Mouse (Mus musculus) midbrain, postnatal 0 days (tissue): ENCODE data around the gene Etfrf1. TPM values are rescaled to one million over a fixed set of nuclear protein-coding genes. Genes with fewer than 3 reads are reported as not detected.
A peak's percentile ranks its signal among the peaks of the same experiment; 100 is the strongest.

ENCODE experiments used
- ATAC-seq: fragments of 200-750 bp; cut with Nextera tagmentation; 2 replicates; pipeline ENCODE4 v1.8.0; 2017; ENCODE audit warnings: moderate number of reproducible peaks, mild to moderate bottlenecking, moderate TSS enrichment, moderate library complexity; ENCODE audit not compliant: low FRiP score
- DNase-seq: peaks from one replicate; pipeline ENCODE4 v3.0.0-alpha.2; 2015; ENCODE audit warnings: low spot score
- H3K27ac ChIP-seq: fragments of 300-500 bp; sonication (generic); 2 replicates; pipeline ENCODE4 v1.5.1; 2014; ENCODE audit warnings: low read depth, mild to moderate bottlenecking, low read length, mixed read lengths
- H3K27me3 ChIP-seq: fragments of 300-500 bp; sonication (generic); 2 replicates; pipeline ENCODE4 v1.6.1; 2014; ENCODE audit warnings: low read length, control low read depth, mixed read lengths; ENCODE audit not compliant: insufficient read depth
- H3K36me3 ChIP-seq: fragments of 300-500 bp; sonication (generic); 2 replicates; pipeline ENCODE4 v1.6.1; 2014; ENCODE audit warnings: low read length, control low read depth, mixed read lengths; ENCODE audit not compliant: insufficient read depth
- H3K4me1 ChIP-seq: fragments of 300-500 bp; sonication (generic); 2 replicates; pipeline ENCODE4 v1.6.1; 2014; ENCODE audit warnings: mild to moderate bottlenecking, control low read depth, antibody characterized with exemption, low read length, mixed read lengths; ENCODE audit not compliant: insufficient read depth
- H3K4me2 ChIP-seq: fragments of 300-500 bp; sonication (generic); 2 replicates; pipeline ENCODE4 v1.6.1; 2014; ENCODE audit warnings: low read depth, mild to moderate bottlenecking, low read length, mixed read lengths; ENCODE audit not compliant: poor library complexity, severe bottlenecking
- H3K4me3 ChIP-seq: fragments of 300-500 bp; sonication (generic); 2 replicates; pipeline ENCODE4 v1.5.1; 2014; ENCODE audit warnings: low read depth, mild to moderate bottlenecking, low read length, moderate library complexity
- H3K9ac ChIP-seq: fragments of 300-500 bp; sonication (generic); replicated peaks from 2 replicates; pipeline ENCODE4 v1.6.1; 2014; ENCODE audit warnings: mild to moderate bottlenecking, low read length, moderate library complexity, mixed read lengths; ENCODE audit not compliant: poor library complexity, severe bottlenecking
- H3K9me3 ChIP-seq: fragments of 300-500 bp; sonication (generic); 2 replicates; pipeline ENCODE4 v1.6.1; 2016; ENCODE audit warnings: low read length, control low read depth
- CTCF ChIP-seq: IDR thresholded peaks from 2 replicates; pipeline ENCODE4 v1.5.1; 2016; ENCODE audit warnings: antibody characterized with exemption, mild to moderate bottlenecking
- WGBS: fragments of 180-500 bp; shearing (Covaris S2); extraction: QIAGEN DNeasy Blood & Tissue Kit; methylation state at CpG from one replicate; pipeline ENCODE4 v1.1.7; 2014; 5-methylcytosine and 5-hydroxymethylcytosine counted together
- polyA plus RNA-seq: library from polyadenylated mRNA; unstranded; fragments of >200 nt; fragmentation: Nextera tagmentation; extraction: Ambion mirVana; gene quantifications from 2 replicates; pipeline ENCODE4 v1.2.1, GENCODE M21; 2015
- total RNA-seq: library from RNA; depleted of rRNA; stranded (reverse); fragments of >200 nt; gene quantifications from 2 replicates; pipeline ENCODE4 v1.2.3, GENCODE M21; 2014

Etfrf1 gene
- total and polyA plus RNA-seq, 2 experiments from 2014 or later, result 11.9 to 27.9 TPM

DNA sequence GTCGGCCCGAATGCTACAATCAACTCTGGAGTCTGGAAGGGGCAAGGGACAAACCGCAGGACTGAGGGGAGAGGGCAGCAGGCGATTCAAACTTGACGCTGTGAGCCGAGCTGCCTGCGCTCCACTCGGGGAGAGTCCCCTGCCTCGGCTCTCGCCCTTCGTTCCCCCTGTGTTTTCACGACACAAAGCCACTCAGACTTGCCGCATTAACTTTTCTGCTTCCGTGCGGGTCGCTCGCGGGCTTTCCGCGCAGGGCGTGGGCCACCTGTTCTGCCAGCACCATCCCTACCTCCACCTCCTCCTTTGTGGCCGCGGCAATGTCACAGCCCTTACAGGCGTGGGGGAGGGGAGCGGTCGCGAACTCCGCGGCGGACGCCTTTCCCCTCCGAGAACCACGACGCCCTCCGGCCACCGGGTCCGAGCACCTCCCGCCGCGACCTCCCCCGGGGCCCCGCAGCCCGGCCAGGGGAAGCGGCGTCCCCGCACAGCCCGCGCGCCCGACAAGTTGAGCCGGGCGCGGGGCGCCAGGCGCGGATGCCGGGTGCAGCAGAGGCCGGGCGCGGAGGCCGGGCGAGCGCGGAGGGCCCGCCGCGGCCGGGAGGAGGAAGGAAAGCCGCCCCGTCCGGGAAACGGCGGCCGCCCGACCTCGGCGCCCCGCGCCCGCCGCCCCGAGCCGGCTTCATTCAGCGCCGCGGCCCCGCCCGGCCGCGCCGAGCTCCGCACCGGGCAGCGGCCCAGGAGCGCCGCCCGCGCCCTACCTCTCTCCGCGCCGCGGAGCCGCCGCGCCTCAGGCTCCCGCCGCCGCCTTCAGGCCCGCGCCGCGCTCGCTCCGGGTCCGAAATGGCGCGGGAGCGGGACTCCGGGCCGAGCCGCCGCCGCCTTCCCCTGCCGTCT lies 38.6 kb downstream of the Etfrf1 start:
- under 1% methylated on average over 62 of the region's 124 CpGs for WGBS
- peak; percentile 16 for DNase-seq

DNA sequence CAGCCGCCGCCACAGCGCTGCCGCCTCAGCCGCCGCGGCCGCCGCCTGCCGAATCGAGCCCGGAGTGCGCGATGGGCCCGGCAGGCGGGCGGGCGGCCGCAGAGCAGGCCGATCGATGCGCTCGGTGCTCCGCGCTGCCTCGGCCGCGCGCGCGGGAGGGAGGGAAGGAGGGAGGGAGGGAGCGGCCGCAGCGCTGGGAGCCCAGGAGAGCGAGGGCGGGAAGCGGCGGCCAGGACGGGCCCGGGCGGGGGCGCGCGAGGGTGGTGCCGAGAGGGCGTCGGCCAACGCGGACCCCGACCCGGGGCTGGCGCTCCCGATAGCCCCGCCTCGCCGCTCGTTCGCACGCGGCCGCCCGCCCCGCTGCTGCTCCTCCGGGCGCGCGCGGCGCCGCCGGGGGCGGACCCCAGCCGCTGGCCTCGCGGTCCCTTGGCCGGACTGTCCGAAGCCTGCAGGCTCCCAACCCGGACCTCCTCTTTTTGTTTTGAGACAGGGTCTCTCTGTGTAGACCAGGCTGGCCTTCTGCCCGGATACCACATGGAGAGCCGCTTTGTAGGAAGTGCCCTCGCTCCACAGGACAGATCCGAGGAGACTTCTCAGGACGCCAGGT lies 39.4 kb downstream of the Etfrf1 start, which contains the start of gene Kras:
Gene Kras (minus strand): TSS at position 55 of the 607 bp plus-strand sequence.
- DNase-seq, result peak; percentile 95
- H3K27ac ChIP-seq, result peak within 1 kb of the TSS; percentile 87
- 2% methylated on average over 28 of the region's 83 CpGs for WGBS
- no peak for TF ChIP-seq CTCF
- peak within 1 kb of the TSS; percentile 95 for H3K4me3 ChIP-seq
- H3K27me3 ChIP-seq, result no peaks in the 10 kb centered on the region
- no peaks in the 10 kb centered on the region for H3K9me3 ChIP-seq
- no peaks in the 10 kb centered on the region for H3K36me3 ChIP-seq
- peak; percentile 91 for ATAC-seq
- peak within 1 kb of the TSS; percentile 88 for H3K9ac ChIP-seq
- H3K4me1 ChIP-seq, result peaks cover 4% of the 10 kb centered on the region; the same call in 1 of the 2 replicates
- H3K4me2 ChIP-seq, result peak within 1 kb of the TSS; percentile 87

More for the DNA sequence above, 38.6 kb downstream of the Etfrf1 start:
- no peak for TF ChIP-seq CTCF
- H3K4me3 ChIP-seq, result peak overlapping the region; percentile 95
- peak overlapping the region; percentile 87 for H3K27ac ChIP-seq
- peak overlapping the region; percentile 87 for H3K4me2 ChIP-seq
- H3K9ac ChIP-seq, result peak overlapping the region; percentile 88
- no peaks in the 10 kb centered on the region for H3K9me3 ChIP-seq
- H3K36me3 ChIP-seq, result peaks cover 3% of the 10 kb centered on the region; the same call in 1 of the 2 replicates
- ATAC-seq, result peak; percentile 70
- peaks cover 4% of the 10 kb centered on the region; the same call in 1 of the 2 replicates for H3K4me1 ChIP-seq
- H3K27me3 ChIP-seq, result no peaks in the 10 kb centered on the region

DNA sequence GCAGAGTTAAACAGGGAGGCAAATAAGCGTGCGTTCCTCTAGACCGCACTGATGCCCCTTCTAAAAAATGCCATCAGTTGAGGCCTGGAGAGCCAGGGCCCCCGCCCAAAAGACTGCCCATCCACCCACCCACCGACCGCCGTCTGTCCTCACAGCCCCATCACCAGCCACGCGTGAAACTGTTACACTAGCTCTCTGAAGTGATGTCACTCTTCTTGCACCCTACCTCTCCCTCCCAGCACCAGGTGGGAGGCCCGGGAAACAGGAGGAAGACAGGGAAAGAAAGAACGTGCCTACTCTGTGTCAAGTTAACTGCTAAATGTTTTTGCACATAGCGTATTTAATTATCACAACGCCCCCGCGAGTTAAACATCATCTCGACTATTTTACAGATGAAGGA lies 39.9 kb downstream of the Etfrf1 start:
- Histone ChIP-seq H3K4me1 (peaks cover 4% of the 10 kb centered on the region; the same call in 1 of the 2 replicates), H3K36me3 (no peaks in the 10 kb centered on the region), H3K4me2 (peak overlapping the region; percentile 87), H3K9me3 (no peaks in the 10 kb centered on the region), H3K27ac (peak overlapping the region; percentile 87), H3K4me3 (peak overlapping the region; percentile 95), H3K9ac (peak overlapping the region; percentile 88), H3K27me3 (no peaks in the 10 kb centered on the region)
- ATAC-seq, result peak; percentile 29; the same call in 1 of the 2 replicates
- WGBS, result 13% methylated on average over 16 of the region's 16 CpGs
- TF ChIP-seq CTCF, result no peak
- DNase-seq, result peak; percentile 47

DNA sequence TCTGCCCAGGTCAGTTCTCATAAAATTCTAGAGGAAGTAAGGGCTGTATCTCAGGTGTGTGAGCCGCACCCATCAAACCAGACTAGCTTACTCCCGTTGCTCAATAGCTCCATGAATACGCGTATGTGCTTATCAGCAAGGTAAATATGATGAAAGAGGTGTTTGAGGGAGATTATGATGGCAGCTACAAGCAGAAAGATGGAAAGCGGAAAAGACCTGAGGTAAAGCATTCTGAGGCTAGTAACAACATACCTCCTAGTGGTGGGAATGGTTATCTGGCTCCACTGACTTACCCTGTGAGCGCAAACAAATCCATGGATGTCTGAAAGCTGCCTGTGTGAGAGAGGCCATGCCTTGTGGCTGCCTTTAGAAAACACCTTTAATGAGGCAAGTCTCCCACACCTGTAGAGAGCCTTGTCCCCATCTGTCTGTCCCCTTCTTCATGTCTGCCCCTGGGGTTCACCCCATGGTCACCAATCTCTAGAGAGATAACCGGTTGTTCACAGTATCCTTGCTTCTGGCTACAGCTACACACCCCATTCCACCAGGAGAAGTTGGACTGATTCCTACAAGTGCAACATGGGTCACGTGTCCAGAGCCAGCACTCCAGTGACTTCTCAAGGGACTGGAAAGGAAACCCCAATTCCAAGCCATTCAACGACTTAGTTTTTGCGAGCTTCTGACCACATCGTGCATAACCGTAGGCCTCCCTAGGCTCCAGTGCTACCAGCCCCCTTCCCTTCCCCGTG lies 45.2 kb downstream of the Etfrf1 start:
- DNase-seq (no peak), ATAC-seq (no peak)
- H3K4me2 ChIP-seq, result no peak overlapping the region
- no peaks in the 10 kb centered on the region for H3K36me3 ChIP-seq
- H3K27me3 ChIP-seq, result no peaks in the 10 kb centered on the region
- H3K4me3 ChIP-seq, result no peak overlapping the region
- TF ChIP-seq CTCF, result 0 out of 2 replicates have a peak, but pooled peaks have one; percentile 8
- H3K9ac ChIP-seq, result no peak overlapping the region
- no peaks in the 10 kb centered on the region for H3K9me3 ChIP-seq
- no peaks in the 10 kb centered on the region for H3K4me1 ChIP-seq
- 82% methylated on average over 13 of the region's 13 CpGs for WGBS
- H3K27ac ChIP-seq, result no peak overlapping the region

DNA sequence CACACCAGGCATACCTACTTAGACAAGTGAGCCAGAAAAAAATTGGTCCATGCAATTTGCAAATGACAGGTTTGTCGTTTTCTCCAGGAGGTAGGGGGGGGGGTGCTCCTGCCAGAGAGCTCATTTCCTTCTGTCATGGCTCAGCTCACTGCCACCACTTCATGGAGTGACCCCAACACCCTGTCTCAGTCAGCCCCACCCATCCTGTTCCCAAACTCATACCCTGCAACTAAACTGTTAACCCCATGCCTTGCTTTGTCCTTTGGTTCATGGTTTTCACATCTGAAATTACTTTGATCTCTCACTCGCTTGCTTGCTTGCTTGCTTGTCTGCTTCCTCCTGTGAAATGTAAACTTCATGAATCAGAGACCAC lies 45.8 kb downstream of the Etfrf1 start:
- Histone ChIP-seq H3K9me3 (no peaks in the 10 kb centered on the region), H3K4me1 (no peaks in the 10 kb centered on the region), H3K27me3 (no peaks in the 10 kb centered on the region), H3K4me3 (no peak overlapping the region), H3K4me2 (no peak overlapping the region), H3K9ac (no peak overlapping the region), H3K27ac (no peak overlapping the region), H3K36me3 (no peaks in the 10 kb centered on the region)
- TF ChIP-seq CTCF, result no peak
- ATAC-seq, result no peak
- DNase-seq, result no peak
- WGBS, result 48% methylated on average over 2 of the region's 2 CpGs
